Mouse (Mus musculus): ENCODE results near the gene Smg7.

Smg7 gene

DNA sequence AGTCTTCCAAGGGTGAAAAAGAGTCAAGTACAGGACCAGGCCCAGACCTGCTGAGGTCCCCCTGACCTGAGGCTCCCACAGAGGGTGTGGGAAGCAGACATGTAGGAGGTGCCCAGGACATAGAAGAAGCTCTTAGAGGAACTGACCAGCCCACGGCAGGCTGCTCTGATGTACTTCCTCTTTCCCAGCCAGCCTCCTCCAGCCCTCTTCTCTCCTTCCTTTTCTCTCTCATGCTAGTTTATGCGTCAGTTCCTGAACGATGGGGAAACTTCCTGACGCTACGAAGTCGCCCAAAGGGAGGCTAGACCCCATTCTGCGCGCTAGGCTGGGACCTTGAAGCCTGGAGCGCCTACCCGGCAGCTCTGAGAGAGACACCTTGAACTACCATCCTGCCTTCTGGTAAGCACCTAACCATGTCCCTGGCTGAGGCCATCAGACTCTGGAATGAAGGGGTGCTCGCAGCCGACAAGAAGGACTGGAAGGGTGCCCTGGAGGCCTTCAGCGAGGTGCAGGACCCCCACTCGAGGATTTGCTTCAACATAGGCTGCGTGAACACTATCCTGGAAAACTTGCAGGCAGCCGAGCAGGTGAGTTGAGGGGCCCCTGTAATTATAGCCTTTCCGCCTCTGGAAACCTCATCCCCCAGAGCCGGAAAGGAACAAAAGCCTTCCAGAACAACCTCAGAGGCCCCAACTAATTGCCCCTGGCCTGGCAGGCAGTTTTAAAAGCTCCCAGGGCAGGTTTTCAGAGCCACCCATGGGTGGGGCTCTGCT is 94.6 kb downstream of the Smg7 start:
- no peak for DNase-seq (ENCODE audit: low read depth, low spot score)

DNA sequence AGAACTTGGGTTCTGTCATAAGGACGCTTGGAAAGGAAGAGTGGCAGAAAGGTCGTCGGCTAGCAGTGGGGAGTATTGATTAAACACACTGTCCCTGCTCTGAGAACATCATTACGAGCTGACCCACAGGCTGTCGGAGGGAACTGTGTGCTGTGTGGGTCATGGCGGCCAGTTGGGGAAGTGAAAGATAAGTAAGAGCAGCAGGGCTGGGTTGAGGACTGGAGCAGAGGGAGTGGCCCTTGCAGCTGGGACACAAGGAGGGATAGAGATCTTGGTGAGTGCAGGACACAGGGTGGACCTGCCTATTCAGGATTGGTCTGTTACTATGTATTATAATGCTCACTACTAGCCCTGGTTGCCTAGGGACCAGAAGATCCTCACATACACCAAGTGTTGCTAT is 97.5 kb downstream of the Smg7 start:
- DNase-seq (ENCODE audit: low read depth, low spot score) = no peak

DNA sequence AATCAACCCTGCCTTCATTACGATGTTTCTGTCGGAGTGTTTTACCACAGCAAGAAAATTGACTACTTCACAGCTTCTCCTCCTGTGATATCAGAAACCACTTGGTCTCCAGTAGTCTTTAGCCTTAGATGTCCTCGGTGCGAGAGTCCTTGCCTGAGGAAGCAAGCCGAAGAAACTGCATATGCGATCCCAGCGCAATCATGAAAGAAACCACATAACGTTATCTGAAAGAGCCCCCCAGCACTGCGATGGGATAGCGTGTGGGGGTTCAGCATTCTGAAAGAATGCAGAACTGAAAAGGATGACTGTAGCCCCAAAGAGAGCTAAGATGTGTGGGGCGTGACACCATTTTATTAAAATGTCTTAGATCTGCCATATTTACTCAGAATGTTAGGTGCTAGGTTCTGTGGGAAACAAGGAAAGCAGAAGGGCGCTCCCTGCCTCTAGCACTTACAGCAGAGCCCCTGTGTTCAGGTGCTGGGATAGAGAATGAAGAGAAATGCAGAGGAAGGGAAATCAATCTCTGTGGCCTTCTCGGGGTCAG is 101.7 kb downstream of the Smg7 start:
- no peak for DNase-seq (ENCODE audit: low read depth, low spot score)

DNA sequence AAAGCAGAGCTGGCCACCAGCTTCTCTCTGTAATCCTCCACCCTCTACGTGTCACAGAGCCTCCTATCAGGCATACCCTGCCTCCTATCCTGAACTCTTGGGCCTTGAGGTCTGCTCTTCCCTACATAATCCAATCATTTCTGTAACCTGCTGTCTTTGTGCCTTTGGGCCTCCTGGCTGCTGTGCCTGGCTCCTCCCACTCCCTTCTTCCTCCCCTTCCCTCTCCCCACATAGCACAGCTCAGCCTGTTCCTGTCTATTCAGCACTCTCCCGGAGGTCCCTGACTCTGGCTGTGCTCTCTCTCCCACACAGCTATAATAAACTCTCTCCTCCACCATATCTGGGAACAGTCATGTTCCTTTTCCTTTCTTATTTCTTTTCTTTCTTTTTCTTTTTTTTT is 102.5 kb downstream of the Smg7 start, which contains the start of gene Ncf2:
TSS of gene Ncf2 (plus strand) at position 298 of the 400 bp plus-strand sequence.
- no peak for DNase-seq (ENCODE audit: low read depth, low spot score)

DNA sequence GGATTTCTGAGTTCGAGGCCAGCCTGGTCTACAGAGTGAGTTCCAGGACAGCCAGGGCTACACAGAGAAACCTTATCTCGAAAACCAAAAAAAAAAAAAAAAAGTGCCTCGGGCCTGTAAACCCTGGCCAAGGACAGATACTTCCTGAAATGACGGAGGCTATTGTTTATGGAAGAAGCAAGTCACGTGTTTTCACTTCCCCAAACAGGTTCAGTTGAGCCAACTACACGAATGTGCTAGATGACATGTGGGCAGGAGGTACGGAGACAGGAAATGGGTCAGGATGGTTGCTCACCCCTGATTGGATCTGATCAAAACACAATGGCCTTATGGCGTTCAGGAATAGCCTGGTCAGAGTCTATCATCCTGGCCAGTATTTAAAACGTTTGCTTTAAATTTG is 104.3 kb downstream of the Smg7 start:
- DNase-seq (ENCODE audit: low read depth, low spot score) = no peak

DNA sequence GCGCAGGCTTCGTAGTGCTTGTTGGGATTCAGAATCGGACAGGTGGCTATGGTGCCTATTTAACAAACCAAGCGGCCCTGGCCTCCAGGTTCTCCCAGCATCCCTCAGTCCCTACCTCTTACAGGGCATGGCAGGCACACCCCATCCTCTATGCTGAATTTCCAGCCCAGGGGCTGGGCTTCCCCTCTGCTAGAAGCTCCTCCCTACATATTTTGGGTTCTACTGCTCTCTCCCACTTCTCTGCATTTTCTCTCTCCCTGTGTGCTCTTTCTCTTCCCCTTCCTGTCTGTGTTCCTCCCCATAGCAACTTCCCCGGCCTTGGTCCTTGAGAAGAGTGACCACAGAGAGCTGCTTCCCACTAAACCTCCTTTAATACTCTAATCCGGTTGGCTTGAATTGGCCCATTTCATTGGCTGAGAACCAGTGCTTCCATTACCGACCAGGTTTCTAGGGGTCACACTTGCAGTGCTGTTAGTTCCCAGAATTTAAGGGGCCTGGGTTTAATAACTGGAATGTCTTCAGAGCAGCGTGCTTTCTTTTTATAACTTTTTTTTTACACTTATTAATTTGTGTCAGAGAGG is 105.7 kb downstream of the Smg7 start:
- DNase-seq (ENCODE audit: low read depth, low spot score) = no peak

DNA sequence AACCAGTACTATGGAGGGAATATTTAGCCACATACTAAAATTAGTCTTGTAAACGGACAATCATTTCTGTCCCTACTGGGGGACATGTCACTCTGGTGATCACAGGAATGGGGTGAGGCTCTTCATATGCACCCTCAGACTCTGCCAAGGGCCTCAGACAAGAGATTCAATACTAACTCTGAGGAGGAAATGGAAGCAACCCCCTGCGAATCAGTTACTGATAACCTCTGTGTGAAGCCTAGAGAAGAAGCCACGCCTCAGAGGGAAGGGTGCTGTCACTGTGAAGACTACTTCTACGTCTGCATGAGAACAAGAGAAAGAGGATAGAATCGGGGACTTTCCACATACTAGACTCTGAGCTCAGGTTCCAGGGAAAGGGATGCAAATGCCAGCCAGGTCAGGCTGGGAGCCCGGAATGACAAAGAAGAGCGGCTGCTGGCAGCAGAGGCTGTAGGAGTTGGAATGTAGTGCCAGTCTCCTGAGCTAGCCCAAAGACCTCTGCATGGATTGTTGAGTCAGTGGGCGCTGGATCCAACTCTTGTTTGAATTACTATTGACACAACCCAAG is 106.7 kb downstream of the Smg7 start:
- no peak for DNase-seq (ENCODE audit: low read depth, low spot score)

DNA sequence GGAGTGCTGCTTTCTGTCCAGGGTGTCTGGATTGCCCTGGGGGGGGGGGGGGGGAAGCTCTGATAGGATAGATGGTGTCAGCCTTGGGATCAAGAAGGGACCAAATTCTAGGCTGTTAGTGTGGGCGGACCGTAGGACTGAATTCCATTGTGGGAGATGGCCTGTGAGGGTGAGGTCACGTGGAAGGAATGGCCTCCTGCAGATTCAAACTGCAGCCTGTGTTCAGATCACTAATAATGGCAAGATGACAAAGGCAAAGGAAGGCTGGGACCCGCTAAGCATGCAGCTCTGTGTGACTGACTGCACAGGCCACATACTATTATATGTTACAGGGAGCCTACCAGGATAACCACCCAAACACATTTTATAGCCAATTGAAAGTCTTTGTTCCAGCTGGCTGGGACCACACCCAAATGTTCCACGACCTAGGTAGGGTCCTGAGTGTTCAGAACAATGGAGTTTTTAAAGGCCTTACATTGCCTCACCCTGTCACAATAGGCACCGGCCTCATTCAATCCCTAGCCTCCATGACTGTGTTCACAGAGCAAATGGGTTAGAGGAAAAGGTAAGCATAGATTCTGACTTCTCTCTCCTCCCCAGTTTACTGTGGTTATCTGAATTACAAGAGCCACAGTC is 108.8 kb downstream of the Smg7 start:
- DNase-seq (ENCODE audit: low read depth, low spot score) = no peak

DNA sequence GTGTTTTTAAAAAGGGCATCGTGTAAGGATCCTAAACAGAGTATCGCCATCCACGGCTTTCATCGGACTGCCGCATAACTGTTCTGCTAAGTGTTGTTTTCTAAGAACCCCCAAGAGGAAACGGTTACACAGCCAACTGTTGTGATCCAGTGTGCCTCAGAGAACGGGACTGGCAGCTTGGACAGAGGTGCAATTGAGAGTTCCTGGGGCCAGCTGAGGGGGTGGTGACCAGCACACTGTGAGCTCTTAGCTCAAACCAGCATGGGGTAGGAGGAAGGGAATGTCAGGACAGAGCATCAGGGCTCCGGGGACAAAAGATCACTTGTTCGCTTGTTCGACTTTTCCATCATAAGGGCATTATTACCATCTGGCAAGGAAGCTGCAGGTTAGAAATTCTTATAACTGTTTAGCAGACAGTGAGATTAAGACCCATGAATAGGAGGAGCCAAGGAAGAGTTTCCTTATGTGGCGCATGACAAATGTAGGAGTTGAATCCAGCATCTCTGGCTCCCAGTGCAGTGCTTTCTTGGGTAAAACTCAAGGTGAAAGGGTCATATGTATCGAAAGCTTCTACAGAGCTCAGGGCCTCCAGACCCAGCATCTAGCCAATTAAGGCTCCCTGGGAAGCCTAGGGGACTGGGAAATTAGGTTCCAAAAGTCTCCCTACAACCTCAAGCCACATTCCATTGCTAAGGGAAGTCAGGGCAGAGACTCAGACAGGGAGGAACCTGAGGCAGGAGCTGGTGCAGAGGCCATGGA is 109.5 kb downstream of the Smg7 start:
- no peak for DNase-seq (ENCODE audit: low read depth, low spot score)

DNA sequence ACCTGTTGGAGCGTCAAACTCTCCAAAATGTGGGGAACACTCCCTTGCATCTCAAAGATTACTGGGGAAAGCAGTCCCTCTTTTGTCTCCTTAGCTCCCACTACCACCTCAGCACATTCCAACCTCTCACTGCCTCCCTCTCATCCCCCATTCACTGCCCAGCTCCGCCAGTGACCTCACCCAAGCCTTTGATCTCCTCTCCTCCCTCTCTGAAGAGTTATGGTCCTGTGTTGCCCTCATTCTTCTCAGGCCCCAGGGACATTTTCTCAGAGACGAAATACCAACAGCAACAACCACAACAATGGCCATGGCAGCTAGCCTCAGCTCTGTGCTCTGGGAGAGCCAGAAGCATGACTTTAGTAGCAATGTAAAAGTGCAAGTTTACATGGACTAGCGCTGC is 111.2 kb downstream of the Smg7 start:
- no peak for DNase-seq (ENCODE audit: low read depth, low spot score)

DNA sequence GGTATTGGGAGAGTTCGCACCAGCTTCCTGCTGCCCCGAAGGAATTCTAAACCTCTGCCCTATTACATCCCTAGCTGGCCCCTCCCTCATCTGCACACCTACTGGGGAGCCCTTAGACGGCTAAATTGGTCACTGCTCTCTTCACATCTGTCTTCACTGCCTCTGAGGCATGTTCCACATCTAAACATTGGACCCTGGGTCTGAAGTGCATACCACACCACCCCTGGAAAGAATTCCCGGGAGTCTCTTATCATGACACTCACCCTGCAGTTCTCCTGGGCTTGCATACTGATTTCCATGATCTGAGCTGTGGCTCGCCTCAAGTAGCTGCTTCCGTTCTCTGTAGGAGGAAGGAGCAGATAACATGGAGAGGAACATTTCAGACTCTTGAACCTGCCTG is 111.6 kb downstream of the Smg7 start:
- DNase-seq (ENCODE audit: low read depth, low spot score) = no peak

DNA sequence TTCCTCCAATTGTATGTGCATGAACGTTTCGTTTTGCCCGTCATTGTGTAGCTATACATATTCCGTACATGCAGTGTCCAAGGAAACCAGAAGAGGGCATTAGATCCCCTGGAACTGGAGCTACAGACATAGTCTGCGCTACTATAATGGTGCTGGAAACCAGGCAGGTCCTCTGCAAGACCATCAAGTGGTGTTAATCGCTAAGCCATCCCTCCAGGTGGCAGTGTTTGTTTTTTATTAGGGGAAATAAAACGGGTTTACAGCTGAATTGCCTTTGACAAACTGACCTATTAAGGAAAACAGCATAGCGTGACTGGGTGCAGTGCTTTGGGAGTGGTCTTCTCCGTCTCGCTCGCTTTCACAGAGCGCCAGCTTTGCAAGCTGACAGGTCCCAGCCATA is 112.2 kb downstream of the Smg7 start:
- peak; percentile 56 for DNase-seq (ENCODE audit: low read depth, low spot score)

DNA sequence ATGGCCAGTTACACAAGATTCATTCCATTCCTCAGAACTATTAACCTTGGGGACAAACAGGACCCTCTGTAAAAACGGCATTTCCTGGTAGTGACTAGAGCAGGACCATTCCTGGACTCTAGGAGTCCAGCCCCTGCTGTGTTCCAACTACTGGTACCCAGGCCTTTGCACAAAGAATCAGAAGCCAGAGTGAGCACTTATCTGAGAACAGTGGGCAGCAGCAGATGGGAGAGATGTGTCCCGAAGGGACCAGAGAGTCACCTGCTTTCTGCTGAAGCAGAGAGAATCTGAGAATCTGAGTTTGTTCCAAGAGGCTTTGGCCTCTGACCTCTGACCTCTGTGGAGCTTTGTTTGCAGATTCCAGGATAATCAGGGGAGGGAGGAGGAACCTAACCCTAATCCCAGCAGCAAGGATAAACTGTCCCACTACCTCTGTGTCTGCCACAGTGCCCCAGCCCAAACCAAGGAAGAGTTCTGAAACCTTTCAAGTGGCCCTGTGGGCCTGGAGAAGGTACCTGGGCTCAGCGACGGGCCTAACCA is 114.3 kb downstream of the Smg7 start:
- DNase-seq (ENCODE audit: low read depth, low spot score) = no peak

Measured in embryo, embryonic 11.5 days (tissue).